Mouse (Mus musculus) midbrain, embryonic 16.5 days (tissue): ENCODE measurements around the gene Aco1. TPM values are rescaled to one million over a fixed set of nuclear protein-coding genes. Genes with fewer than 3 reads are reported as not detected.
"Not testable (repeated sequence)": the region's sequence is repeated elsewhere in the genome, so short reads cannot be mapped to it uniquely, and the experiment has no call there.

ENCODE experiments used
- ATAC-seq: fragments of 200-750 bp; cut with Nextera tagmentation; 2 replicates; pipeline ENCODE4 v1.8.0; 2017; ENCODE audit warnings: moderate TSS enrichment
- H3K27ac ChIP-seq: fragments of 300-500 bp; sonication (generic); 2 replicates; pipeline ENCODE4 v1.5.1; 2014; ENCODE audit warnings: mild to moderate bottlenecking, low read length, mixed read lengths
- H3K27me3 ChIP-seq: fragments of 300-500 bp; sonication (generic); 2 replicates; pipeline ENCODE4 v1.6.1; 2014; ENCODE audit warnings: low read depth, low read length, mixed read lengths; ENCODE audit not compliant: control insufficient read depth, insufficient read depth
- H3K36me3 ChIP-seq: fragments of 300-500 bp; sonication (generic); 2 replicates; pipeline ENCODE4 v1.6.1; 2014; ENCODE audit warnings: mild to moderate bottlenecking, low read length, moderate library complexity, mixed read lengths; ENCODE audit not compliant: control insufficient read depth, insufficient read depth
- H3K4me1 ChIP-seq: fragments of 300-500 bp; sonication (generic); 2 replicates; pipeline ENCODE4 v1.6.1; 2014; ENCODE audit warnings: mild to moderate bottlenecking, low read length, mixed read lengths; ENCODE audit not compliant: control insufficient read depth, insufficient read depth
- H3K4me2 ChIP-seq: fragments of 300-500 bp; sonication (generic); 2 replicates; pipeline ENCODE4 v1.6.1; 2014; ENCODE audit warnings: mild to moderate bottlenecking, low read length, mixed read lengths
- H3K4me3 ChIP-seq: fragments of 300-500 bp; sonication (generic); 2 replicates; pipeline ENCODE4 v1.5.1; 2014; ENCODE audit warnings: low read depth, mild to moderate bottlenecking, low read length, moderate library complexity, mixed read lengths
- H3K9ac ChIP-seq: fragments of 300-500 bp; sonication (generic); 2 replicates; pipeline ENCODE4 v1.6.1; 2014; ENCODE audit warnings: low read depth, low read length, mixed read lengths
- H3K9me3 ChIP-seq: fragments of 300-500 bp; sonication (generic); replicated peaks from 2 replicates; pipeline ENCODE4 v1.6.1; 2014; ENCODE audit warnings: mild to moderate bottlenecking, low read length, mixed read lengths; ENCODE audit not compliant: control insufficient read depth, poor library complexity, severe bottlenecking
- WGBS: fragments of 180-500 bp; shearing (Covaris S2); extraction: QIAGEN DNeasy Blood & Tissue Kit; methylation state at CpG from one replicate; pipeline ENCODE4 v1.1.7; 2014; 5-methylcytosine and 5-hydroxymethylcytosine counted together
- polyA plus RNA-seq: library from polyadenylated mRNA; unstranded; fragments of >200 nt; fragmentation: Nextera tagmentation; extraction: Ambion mirVana; gene quantifications from 2 replicates; pipeline ENCODE4 v1.2.1, GENCODE M21; 2015

Aco1 gene
- 46.0 and 46.3 TPM in 2 replicates for polyA plus RNA-seq

GRCm38 (mm10) chr4:40142743-40143532, at the start of gene Aco1:
Aco1 (plus strand) TSS chr4:40143081.
- Histone ChIP-seq H3K27me3 (no peaks in the 10 kb centered on the region), H3K36me3 (no peaks in the 10 kb centered on the region), H3K4me2 (peak within 1 kb of the TSS; percentile 55), H3K4me3 (peak within 1 kb of the TSS; percentile 86), H3K9me3 (no peaks in the 10 kb centered on the region), H3K27ac (peak within 1 kb of the TSS; percentile 94), H3K4me1 (peaks cover 16% of the 10 kb centered on the region), H3K9ac (peak within 1 kb of the TSS; percentile 87)
- ATAC-seq = peak; percentile 98
- 0% methylated on average over 45 of the region's 46 CpGs for WGBS

GRCm38 (mm10) chr4:40094974-40095373, 47.9 kb upstream of the Aco1 start:
- no peaks in the 10 kb centered on the region for H3K27me3 ChIP-seq
- H3K4me1 ChIP-seq = no peaks in the 10 kb centered on the region
- 82% methylated on average over 2 of the region's 2 CpGs for WGBS
- no peak overlapping the region for H3K4me3 ChIP-seq
- no peaks in the 10 kb centered on the region for H3K36me3 ChIP-seq
- ATAC-seq = no peak
- H3K27ac ChIP-seq = no peak overlapping the region
- no peak overlapping the region for H3K4me2 ChIP-seq
- H3K9ac ChIP-seq = no peak overlapping the region
- no peaks in the 10 kb centered on the region for H3K9me3 ChIP-seq

GRCm38 (mm10) chr4:40102996-40103395, 39.9 kb upstream of the Aco1 start:
- no peaks in the 10 kb centered on the region for H3K4me1 ChIP-seq
- H3K36me3 ChIP-seq = no peaks in the 10 kb centered on the region
- H3K9ac ChIP-seq = no peak overlapping the region
- no peak for ATAC-seq
- H3K4me2 ChIP-seq = no peak overlapping the region
- 84% methylated on average over 1 of the region's 1 CpGs for WGBS
- 0 out of 2 replicates have a peak, but pooled peaks cover 3% of the 10 kb centered on the region for H3K9me3 ChIP-seq
- no peak overlapping the region for H3K27ac ChIP-seq
- H3K27me3 ChIP-seq = no peaks in the 10 kb centered on the region
- H3K4me3 ChIP-seq = no peak overlapping the region

GRCm38 (mm10) chr4:40106004-40106536, 36.8 kb upstream of the Aco1 start:
- H3K4me2 ChIP-seq = no peak overlapping the region
- H3K9ac ChIP-seq = no peak overlapping the region
- no peak overlapping the region for H3K4me3 ChIP-seq
- H3K4me1 ChIP-seq = no peaks in the 10 kb centered on the region
- 24% methylated on average over 8 of the region's 8 CpGs for WGBS
- no peak for ATAC-seq
- H3K27ac ChIP-seq = no peak overlapping the region
- H3K9me3 ChIP-seq = 0 out of 2 replicates have a peak, but pooled peaks cover 3% of the 10 kb centered on the region
- no peaks in the 10 kb centered on the region for H3K27me3 ChIP-seq
- no peaks in the 10 kb centered on the region for H3K36me3 ChIP-seq

DNA sequence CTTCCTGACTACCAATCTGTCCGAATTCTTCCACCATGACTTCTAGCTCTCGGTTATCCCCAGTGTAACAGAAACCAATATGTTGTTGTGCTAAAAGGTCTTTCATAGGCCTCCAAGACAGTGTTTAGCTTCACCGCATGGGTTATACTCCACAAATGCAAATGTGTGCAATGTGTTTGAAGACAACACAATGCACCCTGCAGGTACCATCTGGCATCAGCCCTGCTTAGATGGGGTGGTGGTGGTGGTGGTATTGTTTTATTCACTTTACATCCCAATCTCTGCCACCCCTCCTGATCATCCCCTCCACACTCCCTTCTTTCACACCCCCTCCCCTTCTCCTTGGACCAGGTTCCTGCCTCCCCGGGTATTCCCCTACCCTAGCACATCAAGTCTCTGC, 34.9 kb upstream of the Aco1 start:
- Histone ChIP-seq H3K4me3 (no peak overlapping the region), H3K4me2 (no peak overlapping the region), H3K36me3 (no peaks in the 10 kb centered on the region), H3K9ac (no peak overlapping the region), H3K9me3 (0 out of 2 replicates have a peak, but pooled peaks cover 3% of the 10 kb centered on the region), H3K4me1 (no peaks in the 10 kb centered on the region), H3K27me3 (no peaks in the 10 kb centered on the region), H3K27ac (no peak overlapping the region)
- WGBS = 83% methylated on average over 4 of the region's 4 CpGs
- no peak for ATAC-seq

DNA sequence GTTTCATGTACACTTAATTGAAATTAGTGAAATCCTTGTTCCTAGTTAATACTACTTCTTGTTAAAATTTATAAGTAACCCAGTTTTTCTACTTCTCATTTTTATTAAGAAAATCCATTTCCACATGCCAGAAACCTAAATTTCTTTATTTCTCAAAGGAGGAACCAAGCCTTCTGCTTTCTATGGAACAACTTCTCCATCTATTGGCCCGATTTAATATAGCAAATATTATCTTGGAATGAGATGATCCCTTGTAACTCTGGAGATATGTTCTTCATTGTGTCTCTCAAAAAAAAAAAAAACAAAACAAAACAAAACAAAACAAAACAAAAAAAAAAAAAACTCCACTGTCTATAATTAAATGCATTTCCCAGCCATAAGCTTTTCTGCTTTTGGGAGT, 29.7 kb upstream of the Aco1 start:
- ATAC-seq = no peak
- no peaks in the 10 kb centered on the region for H3K36me3 ChIP-seq
- no peaks in the 10 kb centered on the region; the same call in 1 of the 2 replicates for H3K27me3 ChIP-seq
- no peak overlapping the region for H3K9ac ChIP-seq
- H3K9me3 ChIP-seq = no peaks in the 10 kb centered on the region
- H3K4me2 ChIP-seq = no peak overlapping the region
- H3K4me1 ChIP-seq = no peaks in the 10 kb centered on the region
- WGBS = 83% methylated on average over 1 of the region's 1 CpGs
- no peak overlapping the region for H3K4me3 ChIP-seq
- H3K27ac ChIP-seq = no peak overlapping the region

DNA sequence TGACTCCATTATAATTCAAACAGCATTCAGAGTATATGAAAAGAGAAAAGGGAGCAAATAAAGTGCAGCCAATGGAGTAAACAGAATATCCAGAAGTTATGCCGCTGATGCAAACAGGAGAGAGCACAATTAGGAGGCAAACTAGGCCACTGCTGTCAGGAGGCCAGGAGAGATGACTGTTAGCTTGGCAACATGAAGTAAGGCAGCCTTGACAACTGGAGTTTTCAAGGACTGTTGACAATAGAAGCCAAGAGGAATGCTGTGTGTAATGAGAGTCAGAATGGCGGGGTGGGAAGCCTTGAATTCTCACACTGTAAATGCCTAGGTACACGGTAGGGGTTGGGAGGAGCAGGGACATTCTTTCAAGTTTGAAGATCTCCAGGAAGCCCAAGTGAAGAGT, 21.7 kb upstream of the Aco1 start:
- no peak for ATAC-seq
- Histone ChIP-seq H3K4me1 (no peaks in the 10 kb centered on the region), H3K27me3 (no peaks in the 10 kb centered on the region), H3K4me3 (no peak overlapping the region), H3K27ac (no peak overlapping the region), H3K9me3 (no peaks in the 10 kb centered on the region), H3K36me3 (no peaks in the 10 kb centered on the region), H3K4me2 (no peak overlapping the region), H3K9ac (no peak overlapping the region)
- 84% methylated on average over 3 of the region's 3 CpGs for whole genome bisulfite sequencing

DNA sequence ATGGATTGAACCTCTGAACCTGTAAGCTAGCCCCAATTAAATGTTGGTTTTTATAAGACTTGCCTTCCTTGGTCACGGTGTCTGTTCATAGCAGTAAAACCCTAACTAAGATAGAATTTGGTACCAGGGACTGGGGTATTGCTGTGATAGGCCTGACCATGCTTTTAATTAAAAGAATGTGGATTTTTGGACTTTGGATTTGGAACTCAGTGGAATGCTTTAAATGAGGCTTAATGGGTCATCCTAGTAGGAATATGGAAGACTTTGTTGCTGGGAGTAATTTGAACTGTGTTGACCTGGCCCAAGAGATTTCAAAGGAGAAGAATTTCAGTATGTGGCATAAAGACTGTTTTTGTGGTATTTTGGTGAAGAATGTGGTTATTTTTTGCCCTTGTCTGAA, 20.6 kb upstream of the Aco1 start:
- not testable (repeated sequence) for H3K27me3 ChIP-seq, ATAC-seq, H3K9ac ChIP-seq, H3K4me1 ChIP-seq, H3K36me3 ChIP-seq, H3K4me3 ChIP-seq, H3K27ac ChIP-seq, H3K4me2 ChIP-seq, H3K9me3 ChIP-seq
- WGBS = 94% methylated on average over 1 of the region's 1 CpGs

- H3K4me3 ChIP-seq = no peak overlapping the region
- H3K4me1 ChIP-seq = no peaks in the 10 kb centered on the region
- no peak overlapping the region for H3K4me2 ChIP-seq
- H3K36me3 ChIP-seq = no peaks in the 10 kb centered on the region
- H3K9ac ChIP-seq = no peak overlapping the region
- WGBS = 15% methylated on average over 9 of the region's 9 CpGs
- H3K27ac ChIP-seq = no peak overlapping the region
- H3K9me3 ChIP-seq = no peaks in the 10 kb centered on the region
- H3K27me3 ChIP-seq = no peaks in the 10 kb centered on the region
- ATAC-seq = peak; percentile 56; the same call in 1 of the 2 replicates
Measured at GRCm38 (mm10) chr4:40134468-40135102, 8.3 kb upstream of the Aco1 start.
